Mouse (Mus musculus) liver, embryonic 11.5 days (tissue): ENCODE measurements at regions not wholly inside any gene's neighbourhood (a gene's known extent, or its start where the extent isn't known, plus 50 kb on each side); places are given as distances from the start of the nearest gene placed in this dataset.
"Not testable (repeated sequence)": the region's sequence is repeated elsewhere in the genome, so short reads cannot be mapped to it uniquely, and the experiment has no call there.

ENCODE experiments used
- ATAC-seq: fragments of 200-750 bp; cut with Nextera tagmentation; replicated peaks from 2 replicates; pipeline ENCODE4 v1.8.0; 2017; ENCODE audit warnings: moderate number of reproducible peaks, mild to moderate bottlenecking, moderate TSS enrichment, moderate library complexity; ENCODE audit not compliant: low FRiP score
- DNase-seq: peaks from one replicate; pipeline ENCODE4 v3.0.0-alpha.2; 2017; ENCODE audit warnings: low spot score
- H3K27ac ChIP-seq: fragments of 300-500 bp; sonication (generic); 2 replicates; pipeline ENCODE4 v1.5.1; 2014; ENCODE audit warnings: mild to moderate bottlenecking, low read depth, low read length, control low read depth
- H3K27me3 ChIP-seq: fragments of 300-500 bp; sonication (generic); replicated peaks from 2 replicates; pipeline ENCODE4 v1.6.1; 2014; ENCODE audit warnings: low read length, mixed read lengths; ENCODE audit not compliant: control insufficient read depth, insufficient read depth
- H3K36me3 ChIP-seq: fragments of 300-500 bp; sonication (generic); 2 replicates; pipeline ENCODE4 v1.6.1; 2014; ENCODE audit warnings: mild to moderate bottlenecking, low read length, moderate library complexity, mixed read lengths; ENCODE audit not compliant: control insufficient read depth, insufficient read depth
- H3K4me1 ChIP-seq: fragments of 300-500 bp; sonication (generic); replicated peaks from 2 replicates; pipeline ENCODE4 v1.6.1; 2014; ENCODE audit warnings: low read length, mixed read lengths; ENCODE audit not compliant: control insufficient read depth, insufficient read depth
- H3K4me2 ChIP-seq: fragments of 300-500 bp; sonication (generic); 2 replicates; pipeline ENCODE4 v1.6.1; 2014; ENCODE audit warnings: mild to moderate bottlenecking, control low read depth, moderate library complexity
- H3K4me3 ChIP-seq: fragments of 300-500 bp; sonication (generic); 2 replicates; pipeline ENCODE4 v1.5.1; 2014; ENCODE audit warnings: low read depth, low read length, control low read depth
- H3K9ac ChIP-seq: fragments of 300-500 bp; sonication (generic); 2 replicates; pipeline ENCODE4 v1.6.1; 2014; ENCODE audit warnings: low read depth, low read length, control low read depth
- H3K9me3 ChIP-seq: fragments of 300-500 bp; sonication (generic); 2 replicates; pipeline ENCODE4 v1.6.1; 2016; ENCODE audit warnings: low read length, inconsistent platforms, mixed read lengths; ENCODE audit not compliant: control insufficient read depth
- WGBS: fragments of 180-500 bp; shearing (Covaris S2); extraction: QIAGEN DNeasy Blood & Tissue Kit; methylation state at CpG from one replicate; pipeline ENCODE4 v1.1.7; 2014; 5-methylcytosine and 5-hydroxymethylcytosine counted together

- Histone ChIP-seq H3K9me3 (no peaks in the 10 kb centered on the region), H3K36me3 (no peaks in the 10 kb centered on the region), H3K4me2 (no peak overlapping the region), H3K27ac (no peak overlapping the region), H3K4me3 (no peak overlapping the region), H3K9ac (no peak overlapping the region), H3K27me3 (no peaks in the 10 kb centered on the region), H3K4me1 (peaks cover 3% of the 10 kb centered on the region)
- DNase-seq: no peak
- 85% methylated on average over 8 of the region's 8 CpGs for whole genome bisulfite sequencing
- ATAC-seq: no peak
These were observed 92.6 kb upstream of the Gm9887 start for GRCm38 (mm10) chr12:69464906-69465305.

GRCm38 (mm10) chr12:69463327-69463726, 91.1 kb upstream of the Gm9887 start:
- H3K27ac ChIP-seq, DNase-seq, H3K36me3 ChIP-seq, H3K9me3 ChIP-seq, H3K4me3 ChIP-seq, H3K4me1 ChIP-seq, H3K4me2 ChIP-seq, ATAC-seq, H3K27me3 ChIP-seq, H3K9ac ChIP-seq: not testable (repeated sequence)
- 91% methylated on average over 6 of the region's 6 CpGs for WGBS

- DNase-seq: no peak
- no peak overlapping the region for H3K27ac ChIP-seq
- H3K4me3 ChIP-seq: peak overlapping the region; percentile 48
- H3K27me3 ChIP-seq: no peaks in the 10 kb centered on the region
- H3K4me1 ChIP-seq: peaks cover 3% of the 10 kb centered on the region
- H3K9ac ChIP-seq: peak overlapping the region; percentile 57
- peak overlapping the region; percentile 77 for H3K4me2 ChIP-seq
- H3K36me3 ChIP-seq: no peaks in the 10 kb centered on the region
- no peaks in the 10 kb centered on the region for H3K9me3 ChIP-seq
- 32% methylated on average over 30 of the region's 30 CpGs for WGBS
- no peak for ATAC-seq
These were observed 89.9 kb upstream of the Gm9887 start for GRCm38 (mm10) chr12:69461888-69462840.

- Histone ChIP-seq H3K4me2 (no peak overlapping the region), H3K27ac (no peak overlapping the region), H3K4me3 (no peak overlapping the region), H3K27me3 (no peaks in the 10 kb centered on the region), H3K36me3 (no peaks in the 10 kb centered on the region), H3K9me3 (no peaks in the 10 kb centered on the region), H3K4me1 (peaks cover 3% of the 10 kb centered on the region), H3K9ac (no peak overlapping the region)
- ATAC-seq (no peak), DNase-seq (no peak)
- 58% methylated on average over 3 of the region's 3 CpGs for WGBS
These were observed 88.4 kb upstream of the Gm9887 start for GRCm38 (mm10) chr12:69460552-69461079.

GRCm38 (mm10) chr12:69458170-69458841, 86.0 kb upstream of the Gm9887 start:
- WGBS: 53% methylated on average over 14 of the region's 14 CpGs
- H3K4me2 ChIP-seq: no peak overlapping the region

GRCm38 (mm10) chr12:69456746-69457145, 84.5 kb upstream of the Gm9887 start:
- Histone ChIP-seq H3K36me3 (no peaks in the 10 kb centered on the region), H3K4me2 (no peak overlapping the region), H3K27me3 (no peaks in the 10 kb centered on the region), H3K4me3 (no peak overlapping the region), H3K9ac (no peak overlapping the region), H3K9me3 (no peaks in the 10 kb centered on the region), H3K4me1 (peaks cover 1% of the 10 kb centered on the region), H3K27ac (no peak overlapping the region)
- ATAC-seq (no peak), DNase-seq (no peak)
- WGBS: 85% methylated on average over 3 of the region's 3 CpGs

More at GRCm38 (mm10) chr12:69458170-69458841, 86.0 kb upstream of the Gm9887 start:
- no peaks in the 10 kb centered on the region for H3K9me3 ChIP-seq
- DNase-seq (no peak), ATAC-seq (no peak)
- no peak overlapping the region for H3K27ac ChIP-seq
- H3K4me3 ChIP-seq: no peak overlapping the region
- no peaks in the 10 kb centered on the region for H3K27me3 ChIP-seq
- H3K9ac ChIP-seq: no peak overlapping the region
- no peaks in the 10 kb centered on the region for H3K36me3 ChIP-seq
- H3K4me1 ChIP-seq: peaks cover 3% of the 10 kb centered on the region

GRCm38 (mm10) chr12:69456116-69456515, 83.9 kb upstream of the Gm9887 start:
- Histone ChIP-seq H3K9ac (no peak overlapping the region), H3K36me3 (no peaks in the 10 kb centered on the region), H3K4me3 (no peak overlapping the region), H3K9me3 (no peaks in the 10 kb centered on the region), H3K4me1 (no peaks in the 10 kb centered on the region), H3K4me2 (no peak overlapping the region), H3K27me3 (no peaks in the 10 kb centered on the region), H3K27ac (no peak overlapping the region)
- 76% methylated on average over 12 of the region's 12 CpGs for WGBS
- no peak for DNase-seq
- ATAC-seq: no peak

GRCm38 (mm10) chr12:69455566-69455965, 83.3 kb upstream of the Gm9887 start:
- DNase-seq: no peak
- Histone ChIP-seq H3K4me1 (no peaks in the 10 kb centered on the region), H3K9ac (no peak overlapping the region), H3K9me3 (no peaks in the 10 kb centered on the region), H3K27me3 (no peaks in the 10 kb centered on the region), H3K27ac (no peak overlapping the region), H3K4me2 (no peak overlapping the region), H3K4me3 (no peak overlapping the region), H3K36me3 (no peaks in the 10 kb centered on the region)
- WGBS: 63% methylated on average over 5 of the region's 5 CpGs
- ATAC-seq: no peak
